Mouse (Mus musculus): ENCODE data around the gene 4930522H14Rik.

DNA sequence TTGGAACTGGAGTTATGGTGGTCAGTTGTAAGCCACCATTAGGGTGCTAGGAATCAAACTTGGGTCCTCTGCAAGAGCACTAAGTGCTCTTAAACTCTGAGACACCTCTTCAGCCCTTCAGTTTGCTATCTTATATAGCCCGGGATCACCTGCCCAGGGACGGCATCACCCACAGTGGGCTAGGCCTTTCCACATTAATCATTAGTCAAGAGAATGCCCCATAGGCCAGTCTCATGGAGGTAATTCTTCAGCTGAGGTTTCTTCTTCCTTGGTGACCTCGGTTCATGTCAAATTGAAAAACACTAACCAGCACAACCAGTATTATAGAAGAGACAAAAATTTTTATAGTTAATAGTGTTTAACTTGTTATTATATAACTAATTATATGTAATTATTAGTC lies 47.3 kb upstream of the 4930522H14Rik start:
- TF ChIP-seq POLR2A (IDR thresholded peaks at IDR 0.05; ENCODE audit: borderline replicate concordance, extremely low read depth, low read depth, low read length) (no peak), CTCF (IDR thresholded peaks at IDR 0.05; ENCODE audit: insufficient read depth, low read length) (no peak)

All from lung, adult 2 months (tissue).